Mouse (Mus musculus): ENCODE data around the gene Dkk3. TPM values are rescaled to one million over a fixed set of nuclear protein-coding genes. Genes with fewer than 3 reads are reported as not detected.

Gene Dkk3
- polyA plus RNA-seq, 1 experiment from 2014 or later: 16.5 TPM

GRCm38 (mm10) chr7:112086186-112086585 lies 72.7 kb downstream of the Dkk3 start:
- H3K36me3 ChIP-seq (ENCODE audit: control insufficient read depth, insufficient read depth, low read length): peaks cover 49% of the 10 kb centered on the region
- no peaks in the 10 kb centered on the region for H3K4me1 ChIP-seq (ENCODE audit: control insufficient read depth, insufficient read depth, low read length)
- H3K4me3 ChIP-seq (ENCODE audit: low read depth, low read length): no peak overlapping the region
- no peaks in the 10 kb centered on the region for H3K27me3 ChIP-seq (ENCODE audit: control insufficient read depth, insufficient read depth, low read length)
- no peak overlapping the region for H3K9ac ChIP-seq (replicated peaks; ENCODE audit: low read depth, low read length)
- no peaks in the 10 kb centered on the region for H3K9me3 ChIP-seq (ENCODE audit: control insufficient read depth, low read length)
- ATAC-seq (ENCODE audit: low read depth): no peak
- 95% methylated on average over 2 of the region's 2 CpGs for WGBS
- no peak overlapping the region for H3K27ac ChIP-seq (ENCODE audit: low read depth, low read length)
- H3K4me2 ChIP-seq (ENCODE audit: low read depth, low read length): no peak overlapping the region

GRCm38 (mm10) chr7:112085062-112085461 lies 73.8 kb downstream of the Dkk3 start:
- ATAC-seq (ENCODE audit: low read depth): peak; percentile 41; the same call in 1 of the 2 replicates
- Histone ChIP-seq H3K4me3 (ENCODE audit: low read depth, low read length) (no peak overlapping the region), H3K9ac (replicated peaks; ENCODE audit: low read depth, low read length) (no peak overlapping the region), H3K4me1 (ENCODE audit: control insufficient read depth, insufficient read depth, low read length) (no peaks in the 10 kb centered on the region), H3K4me2 (ENCODE audit: low read depth, low read length) (no peak overlapping the region), H3K36me3 (ENCODE audit: control insufficient read depth, insufficient read depth, low read length) (peaks cover 38% of the 10 kb centered on the region), H3K9me3 (ENCODE audit: control insufficient read depth, low read length) (no peaks in the 10 kb centered on the region), H3K27me3 (ENCODE audit: control insufficient read depth, insufficient read depth, low read length) (no peaks in the 10 kb centered on the region), H3K27ac (ENCODE audit: low read depth, low read length) (no peak overlapping the region)
- 46% methylated on average over 4 of the region's 4 CpGs for WGBS

DNA sequence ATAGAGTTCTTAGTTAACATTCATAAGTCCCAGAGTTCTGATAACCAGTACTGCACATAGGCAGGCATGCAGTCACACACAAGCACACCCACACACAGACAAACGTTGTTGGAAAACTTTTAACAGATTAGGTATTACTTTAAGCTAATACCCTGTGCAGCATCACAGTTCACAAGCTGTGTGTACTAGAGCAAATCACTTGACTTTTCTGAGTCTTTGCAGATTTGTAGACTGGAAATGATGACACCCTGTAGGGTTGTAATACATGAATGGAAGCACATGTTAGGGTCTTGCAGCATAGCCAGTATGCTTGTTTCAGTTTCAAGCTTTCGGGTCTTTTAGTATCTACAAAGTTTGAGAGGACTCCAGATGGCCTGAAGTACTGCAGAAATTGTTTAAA lies 74.6 kb downstream of the Dkk3 start:
- Histone ChIP-seq H3K9ac (replicated peaks; ENCODE audit: low read depth, low read length) (no peak overlapping the region), H3K4me3 (ENCODE audit: low read depth, low read length) (no peak overlapping the region), H3K27me3 (ENCODE audit: control insufficient read depth, insufficient read depth, low read length) (no peaks in the 10 kb centered on the region), H3K36me3 (ENCODE audit: control insufficient read depth, insufficient read depth, low read length) (peaks cover 38% of the 10 kb centered on the region), H3K9me3 (ENCODE audit: control insufficient read depth, low read length) (no peaks in the 10 kb centered on the region), H3K27ac (ENCODE audit: low read depth, low read length) (no peak overlapping the region), H3K4me1 (ENCODE audit: control insufficient read depth, insufficient read depth, low read length) (no peaks in the 10 kb centered on the region), H3K4me2 (ENCODE audit: low read depth, low read length) (no peak overlapping the region)
- 89% methylated on average over 2 of the region's 2 CpGs for WGBS
- ATAC-seq (ENCODE audit: low read depth): no peak

DNA sequence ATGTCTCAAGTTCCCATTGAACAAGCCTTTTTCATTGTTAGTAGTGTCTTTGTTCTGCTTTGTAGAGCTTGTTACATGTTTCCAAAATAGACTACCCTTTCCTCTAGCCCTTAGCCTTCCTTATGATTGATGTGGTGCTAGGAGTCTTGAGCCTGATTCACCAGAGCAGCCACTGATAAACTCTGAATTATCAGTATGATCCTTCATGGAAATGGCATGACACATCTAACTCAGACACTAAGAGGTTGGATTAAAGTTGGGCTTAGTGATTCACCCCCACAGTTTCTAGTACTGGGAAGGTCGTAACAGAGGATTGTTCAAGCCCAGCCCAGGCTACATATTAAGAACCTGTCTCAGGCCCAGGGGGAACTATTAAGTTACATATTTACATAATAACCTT lies 76.2 kb downstream of the Dkk3 start:
- ATAC-seq (ENCODE audit: low read depth): no peak
- no peak overlapping the region for H3K4me3 ChIP-seq (ENCODE audit: low read depth, low read length)
- peaks cover 34% of the 10 kb centered on the region for H3K36me3 ChIP-seq (ENCODE audit: control insufficient read depth, insufficient read depth, low read length)
- H3K27me3 ChIP-seq (ENCODE audit: control insufficient read depth, insufficient read depth, low read length): no peaks in the 10 kb centered on the region
- 81% methylated on average over 1 of the region's 1 CpGs for WGBS
- no peaks in the 10 kb centered on the region for H3K4me1 ChIP-seq (ENCODE audit: control insufficient read depth, insufficient read depth, low read length)
- no peak overlapping the region for H3K4me2 ChIP-seq (ENCODE audit: low read depth, low read length)
- H3K27ac ChIP-seq (ENCODE audit: low read depth, low read length): no peak overlapping the region
- no peaks in the 10 kb centered on the region for H3K9me3 ChIP-seq (ENCODE audit: control insufficient read depth, low read length)
- no peak overlapping the region for H3K9ac ChIP-seq (replicated peaks; ENCODE audit: low read depth, low read length)

DNA sequence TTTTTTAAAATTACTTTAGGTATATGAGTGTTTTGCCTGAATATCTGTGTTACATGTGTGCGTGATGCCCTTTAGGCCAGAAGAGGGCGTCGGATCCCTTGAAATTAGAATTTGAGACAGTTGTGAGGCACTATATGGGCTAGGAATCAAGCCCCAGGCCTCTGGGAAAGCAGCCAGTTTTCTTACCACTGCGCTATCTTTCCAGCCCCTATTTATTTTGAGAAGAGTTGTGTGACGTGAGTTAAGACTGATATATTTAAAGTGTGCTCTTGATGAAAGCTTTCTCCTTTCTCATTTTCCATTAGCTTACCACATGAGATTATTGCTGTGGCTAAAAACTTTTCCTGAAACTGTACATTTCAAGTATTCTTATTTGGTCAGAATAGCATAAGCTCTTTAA lies 84.0 kb downstream of the Dkk3 start:
- no peak overlapping the region for H3K27ac ChIP-seq (ENCODE audit: low read depth, low read length)
- H3K27me3 ChIP-seq (ENCODE audit: control insufficient read depth, insufficient read depth, low read length): no peaks in the 10 kb centered on the region
- H3K4me2 ChIP-seq (ENCODE audit: low read depth, low read length): no peak overlapping the region
- ATAC-seq (ENCODE audit: low read depth): no peak
- 84% methylated on average over 5 of the region's 5 CpGs for WGBS
- peaks cover 13% of the 10 kb centered on the region; the same call in 1 of the 2 replicates for H3K36me3 ChIP-seq (ENCODE audit: control insufficient read depth, insufficient read depth, low read length)
- H3K9me3 ChIP-seq (ENCODE audit: control insufficient read depth, low read length): no peaks in the 10 kb centered on the region
- no peak overlapping the region for H3K4me3 ChIP-seq (ENCODE audit: low read depth, low read length)
- no peak overlapping the region for H3K9ac ChIP-seq (replicated peaks; ENCODE audit: low read depth, low read length)
- H3K4me1 ChIP-seq (ENCODE audit: control insufficient read depth, insufficient read depth, low read length): no peaks in the 10 kb centered on the region

Other genes with a start within 250 kb of the Dkk3 start
- 86.2 and 106 TPM in 2 replicates for gene Usp47, start 135.6 kb downstream of the Dkk3 start, polyA plus RNA-seq (2014; fragmentation: Nextera tagmentation; extraction: Ambion mirVana)
- 3.7 and 5.3 TPM in 2 replicates for gene Mical2, start 66.8 kb upstream of the Dkk3 start, polyA plus RNA-seq (2014; fragmentation: Nextera tagmentation; extraction: Ambion mirVana)

All from neural tube, embryonic 14.5 days (tissue).